Mouse (Mus musculus): ENCODE measurements around the gene Col6a5.
"Not testable (repeated sequence)": the region's sequence is repeated elsewhere in the genome, so short reads cannot be mapped to it uniquely, and the experiment has no call there.

Gene Col6a5

GRCm38 (mm10) chr9:105909352-105909751 is 51.1 kb downstream of the Col6a5 start:
- in situ Hi-C loops (cut with MboI, MseI) = no loop called here

- in situ Hi-C loops (cut with MboI, MseI) = no loop called here
Measured at GRCm38 (mm10) chr9:105907411-105907810, 53.0 kb downstream of the Col6a5 start.

GRCm38 (mm10) chr9:105887521-105887920 is 72.9 kb downstream of the Col6a5 start:
- in situ Hi-C loops (cut with MboI, MseI) = no loop called here

GRCm38 (mm10) chr9:105884656-105885430 is 75.6 kb downstream of the Col6a5 start:
- in situ Hi-C loops (cut with MboI, MseI) = no loop called here

- in situ Hi-C loops (cut with MboI, MseI) = no loop called here
Measured at GRCm38 (mm10) chr9:105880743-105881142, 79.7 kb downstream of the Col6a5 start.

- in situ Hi-C loops (cut with MboI, MseI) = no loop called here
Measured at GRCm38 (mm10) chr9:105878365-105879108, 81.9 kb downstream of the Col6a5 start.

- in situ Hi-C loops (cut with MboI, MseI) = no loop called here
Measured at GRCm38 (mm10) chr9:105876124-105876523, 84.3 kb downstream of the Col6a5 start.

GRCm38 (mm10) chr9:105871643-105872042 is 88.8 kb downstream of the Col6a5 start:
- in situ Hi-C loops (cut with MboI, MseI) = no loop called here

GRCm38 (mm10) chr9:105857773-105858172 is 102.7 kb downstream of the Col6a5 start:
- in situ Hi-C loops (cut with MboI, MseI) = no loop called here

GRCm38 (mm10) chr9:105852778-105853065 is 107.7 kb downstream of the Col6a5 start:
- in situ Hi-C loops (cut with MboI, MseI) = no loop called here

- in situ Hi-C loops (cut with MboI, MseI) = no loop called here
Measured at GRCm38 (mm10) chr9:105852015-105852777, 108.2 kb downstream of the Col6a5 start.

- in situ Hi-C loops (cut with MboI, MseI) = no loop called here
Measured at GRCm38 (mm10) chr9:105851011-105851410, 109.4 kb downstream of the Col6a5 start.

GRCm38 (mm10) chr9:105848396-105848795 is 112.0 kb downstream of the Col6a5 start:
- in situ Hi-C loops (cut with MboI, MseI) = no loop called here

GRCm38 (mm10) chr9:105847261-105847660 is 113.2 kb downstream of the Col6a5 start:
- in situ Hi-C loops (cut with MboI, MseI) = no loop called here

GRCm38 (mm10) chr9:105841386-105841785 is 119.1 kb downstream of the Col6a5 start:
- in situ Hi-C loops (cut with MboI, MseI) = not testable (repeated sequence)

- in situ Hi-C loops (cut with MboI, MseI) = no loop called here
Measured at GRCm38 (mm10) chr9:105839147-105839515, 121.3 kb downstream of the Col6a5 start.

GRCm38 (mm10) chr9:105838396-105839146 is 121.9 kb downstream of the Col6a5 start:
- in situ Hi-C loops (cut with MboI, MseI) = no loop called here

GRCm38 (mm10) chr9:105835587-105835986 is 124.9 kb downstream of the Col6a5 start:
- in situ Hi-C loops (cut with MboI, MseI) = no loop called here

- in situ Hi-C loops (cut with MboI, MseI) = no loop called here
Measured at GRCm38 (mm10) chr9:105834799-105835198, 125.6 kb downstream of the Col6a5 start.

GRCm38 (mm10) chr9:105831291-105831690 is 129.2 kb downstream of the Col6a5 start:
- in situ Hi-C loops (cut with MboI, MseI) = no loop called here

GRCm38 (mm10) chr9:105827791-105828385 is 132.6 kb downstream of the Col6a5 start, which contains the start of gene Col6a6:
TSS of gene Col6a6 (minus strand) at chr9:105828160.
- in situ Hi-C loops (cut with MboI, MseI) = no loop called here
